Mouse (Mus musculus) hindbrain, embryonic 15.5 days (tissue): ENCODE measurements around the gene Tnfrsf23. TPM values are rescaled to one million over a fixed set of nuclear protein-coding genes. Genes with fewer than 3 reads are reported as not detected.

Source experiments
- ATAC-seq: fragments of 200-750 bp; cut with Nextera tagmentation; 2 replicates; pipeline ENCODE4 v1.8.0; 2017; ENCODE audit warnings: low read depth, moderate number of reproducible peaks, moderate TSS enrichment; ENCODE audit not compliant: low FRiP score
- H3K27ac ChIP-seq: fragments of 300-500 bp; sonication (generic); replicated peaks from 2 replicates; pipeline ENCODE4 v1.5.1; 2015; ENCODE audit warnings: mild to moderate bottlenecking, inconsistent platforms
- H3K27me3 ChIP-seq: fragments of 300-500 bp; sonication (generic); 2 replicates; pipeline ENCODE4 v1.6.1; 2015; ENCODE audit warnings: control low read depth, inconsistent platforms
- H3K36me3 ChIP-seq: fragments of 300-500 bp; sonication (generic); 2 replicates; pipeline ENCODE4 v1.6.1; 2015; ENCODE audit warnings: control low read depth, inconsistent platforms
- H3K4me1 ChIP-seq: fragments of 300-500 bp; sonication (generic); replicated peaks from 2 replicates; pipeline ENCODE4 v1.6.1; 2015; ENCODE audit warnings: control low read depth, inconsistent platforms
- H3K4me2 ChIP-seq: fragments of 300-500 bp; sonication (generic); 2 replicates; pipeline ENCODE4 v1.6.1; 2015; ENCODE audit warnings: moderate library complexity, mild to moderate bottlenecking, inconsistent platforms
- H3K4me3 ChIP-seq: fragments of 300-500 bp; sonication (generic); 2 replicates; pipeline ENCODE4 v1.5.1; 2015; ENCODE audit warnings: mild to moderate bottlenecking, inconsistent platforms
- H3K9ac ChIP-seq: fragments of 300-500 bp; sonication (generic); 2 replicates; pipeline ENCODE4 v1.6.1; 2015; ENCODE audit warnings: inconsistent platforms
- H3K9me3 ChIP-seq: fragments of 300-500 bp; sonication (generic); 2 replicates; pipeline ENCODE4 v1.6.1; 2016; ENCODE audit warnings: control low read depth, inconsistent platforms
- WGBS: fragments of 180-500 bp; shearing (Covaris S2); methylation state at CpG from one replicate; pipeline ENCODE4 v1.1.7; 2015; 5-methylcytosine and 5-hydroxymethylcytosine counted together
- polyA plus RNA-seq: library from polyadenylated mRNA; unstranded; fragments of >200 nt; fragmentation: Nextera tagmentation; extraction: Ambion mirVana; gene quantifications from 2 replicates; pipeline ENCODE4 v1.2.1, GENCODE M21; 2015

Tnfrsf23 gene
- polyA plus RNA-seq, 1 experiment from 2014 or later = 1.6 TPM

GRCm38 (mm10) chr7:143627555-143628286 lies 58.0 kb downstream of the Tnfrsf23 start:
- WGBS = 68% methylated on average over 10 of the region's 10 CpGs
- Histone ChIP-seq H3K27ac (no peak overlapping the region), H3K27me3 (no peaks in the 10 kb centered on the region), H3K9ac (no peak overlapping the region), H3K4me1 (no peaks in the 10 kb centered on the region), H3K4me3 (no peak overlapping the region), H3K4me2 (no peak overlapping the region), H3K36me3 (no peaks in the 10 kb centered on the region), H3K9me3 (no peaks in the 10 kb centered on the region)
- no peak for ATAC-seq

GRCm38 (mm10) chr7:143626178-143626577 lies 59.5 kb downstream of the Tnfrsf23 start:
- no peak overlapping the region for H3K4me3 ChIP-seq
- H3K9ac ChIP-seq = no peak overlapping the region
- no peaks in the 10 kb centered on the region for H3K9me3 ChIP-seq
- H3K4me2 ChIP-seq = no peak overlapping the region
- H3K4me1 ChIP-seq = no peaks in the 10 kb centered on the region
- 79% methylated on average over 2 of the region's 2 CpGs for WGBS
- no peak for ATAC-seq
- H3K36me3 ChIP-seq = no peaks in the 10 kb centered on the region
- H3K27ac ChIP-seq = no peak overlapping the region
- H3K27me3 ChIP-seq = no peaks in the 10 kb centered on the region

GRCm38 (mm10) chr7:143625151-143625550 lies 60.5 kb downstream of the Tnfrsf23 start:
- Histone ChIP-seq H3K4me2 (no peak overlapping the region), H3K27me3 (no peaks in the 10 kb centered on the region), H3K4me1 (no peaks in the 10 kb centered on the region), H3K36me3 (no peaks in the 10 kb centered on the region), H3K27ac (no peak overlapping the region), H3K9me3 (no peaks in the 10 kb centered on the region), H3K9ac (no peak overlapping the region), H3K4me3 (no peak overlapping the region)
- ATAC-seq = no peak
- WGBS = 75% methylated on average over 5 of the region's 5 CpGs

- Histone ChIP-seq H3K4me1 (no peaks in the 10 kb centered on the region), H3K36me3 (no peaks in the 10 kb centered on the region), H3K9ac (no peak overlapping the region), H3K4me2 (no peak overlapping the region), H3K4me3 (no peak overlapping the region), H3K9me3 (no peaks in the 10 kb centered on the region), H3K27ac (no peak overlapping the region), H3K27me3 (no peaks in the 10 kb centered on the region)
- no peak for ATAC-seq
- 85% methylated on average over 3 of the region's 3 CpGs for WGBS
Measured at GRCm38 (mm10) chr7:143624561-143624960, 61.1 kb downstream of the Tnfrsf23 start.

GRCm38 (mm10) chr7:143620951-143621350 lies 64.7 kb downstream of the Tnfrsf23 start:
- WGBS = 55% methylated on average over 1 of the region's 1 CpGs
- no peak for ATAC-seq

More at GRCm38 (mm10) chr7:143620951-143621350, 64.7 kb downstream of the Tnfrsf23 start:
- Histone ChIP-seq H3K4me1 (no peaks in the 10 kb centered on the region), H3K27ac (no peak overlapping the region), H3K4me2 (no peak overlapping the region), H3K4me3 (no peak overlapping the region), H3K9me3 (no peaks in the 10 kb centered on the region), H3K27me3 (no peaks in the 10 kb centered on the region), H3K9ac (no peak overlapping the region), H3K36me3 (no peaks in the 10 kb centered on the region)

Other genes with a start within 250 kb of the Tnfrsf23 start
- 267 and 430 TPM in 2 replicates for gene Cdkn1c, start 224.8 kb downstream of the Tnfrsf23 start, polyA plus RNA-seq
- 0.75 and 1.7 TPM in 2 replicates for gene Slc22a18, start 212.1 kb downstream of the Tnfrsf23 start, polyA plus RNA-seq
- gene Phlda2, start 182.7 kb downstream of the Tnfrsf23 start, polyA plus RNA-seq = 0.54 and 1.2 TPM in 2 replicates
- gene Nap1l4, start 136.8 kb downstream of the Tnfrsf23 start, polyA plus RNA-seq = 317 and 322 TPM in 2 replicates
- gene Cars, start 85.8 kb downstream of the Tnfrsf23 start, polyA plus RNA-seq = 67.9 and 71.6 TPM in 2 replicates
- gene Tnfrsf26, start 57.1 kb downstream of the Tnfrsf23 start, polyA plus RNA-seq = 0.25 and 0.27 TPM in 2 replicates
- 4.9 and 5.1 TPM in 2 replicates for gene Tnfrsf22, start 36.2 kb downstream of the Tnfrsf23 start, polyA plus RNA-seq
- 37.8 and 39.9 TPM in 2 replicates for gene Osbpl5, start 71.1 kb upstream of the Tnfrsf23 start, polyA plus RNA-seq
- gene Mrgprg, start 81.1 kb upstream of the Tnfrsf23 start, polyA plus RNA-seq = not detected in 2 replicates
- 7.0 and 11.2 TPM in 2 replicates for gene Mrgpre, start 98.6 kb upstream of the Tnfrsf23 start, polyA plus RNA-seq
- 7.2 and 7.7 TPM in 2 replicates for gene Nadsyn1, start 137.0 kb upstream of the Tnfrsf23 start, polyA plus RNA-seq
- 78.4 and 80.3 TPM in 2 replicates for gene Dhcr7, start 137.3 kb upstream of the Tnfrsf23 start, polyA plus RNA-seq
- not detected in 2 replicates for gene Gm498, start 181.0 kb upstream of the Tnfrsf23 start, polyA plus RNA-seq